Comparison of ENCODE assay signal across 10 mouse cellular contexts in genomic region chr17:35219601-35220041, GRCm38 (mm10). TPM values are rescaled to one million over a fixed set of nuclear protein-coding genes. Genes with fewer than 3 reads are reported as not detected.
DNase-seq lines count a peak whose midpoint lies in the region; ATAC-seq and TF ChIP-seq lines count a peak whose summit lies in the region.
"Had no signal": no experiment of that assay in that cellular context is flagged by ENCODE, and none has a peak within 500 bp of the region (broad histone marks: within the 10 kb centered on the region; RNA-seq: fewer than 3 reads in every experiment).

No protein-coding gene starts in this region.

- no peak for TF ChIP-seq POLR2A in small intestine, adult 2 months (IDR thresholded peaks at IDR 0.05; ENCODE audit: low read depth, low read length)

- 0 out of 2 replicates have a peak overlapping the region, but pooled peaks have one; percentile 4 for H3K27ac ChIP-seq in left cerebral cortex, adult 2 months
- H3K27ac ChIP-seq in heart, embryonic 16.5 days (ENCODE audit: low read length) = peak overlapping the region; percentile 39
- H3K27ac ChIP-seq in small intestine, adult 2 months (ENCODE audit: insufficient read depth, low read depth, low read length) = 0 out of 2 replicates have a peak overlapping the region, but pooled peaks have one; percentile 6
- H3K27ac ChIP-seq in midbrain, embryonic 10.5 days (replicated peaks) = no peak overlapping the region

- no peak overlapping the region for H3K4me2 ChIP-seq in heart, embryonic 16.5 days (ENCODE audit: low read depth, low read length)

- no peak for DNase-seq in left cerebral cortex, adult 2 months (ENCODE audit: extremely low spot score in 1 of 2, low spot score in 2 of 2)
- DNase-seq in left cerebral cortex, postnatal 25 days (ENCODE audit: low spot score in 2 of 2) = no peak
- DNase-seq in embryo, embryonic 11 days = no peak
- DNase-seq in midbrain, embryonic 10.5 days (ENCODE audit: low spot score) = no peak
- no peak for DNase-seq in adrenal gland, adult 8-10 months

- H3K4me3 ChIP-seq in left cerebral cortex, adult 2 months = no peak overlapping the region
- H3K4me3 ChIP-seq in heart, embryonic 16.5 days (ENCODE audit: low read length) = no peak overlapping the region
- H3K4me3 ChIP-seq in small intestine, adult 2 months (ENCODE audit: low read depth, low read length) = no peak overlapping the region
- H3K4me3 ChIP-seq in midbrain, embryonic 10.5 days = no peak overlapping the region

- no peak for TF ChIP-seq CTCF in left cerebral cortex, adult 2 months (IDR thresholded peaks at IDR 0.05)
- no peak for TF ChIP-seq CTCF in small intestine, adult 2 months (IDR thresholded peaks at IDR 0.05; ENCODE audit: extremely low read depth, insufficient read length, insufficient replicate concordance, low read depth, low read length)

- peaks cover 7% of the 10 kb centered on the region for H3K4me1 ChIP-seq in heart, embryonic 16.5 days (ENCODE audit: control insufficient read depth, insufficient read depth, low read length)
- peaks cover 18% of the 10 kb centered on the region for H3K4me1 ChIP-seq in small intestine, adult 2 months (ENCODE audit: control insufficient read depth, insufficient read depth, insufficient read length, low read length)
- H3K4me1 ChIP-seq in midbrain, embryonic 10.5 days = peaks cover 5% of the 10 kb centered on the region; the same call in 1 of the 2 replicates

- WGBS in heart, embryonic 16.5 days = 54% methylated on average over 6 of the region's 6 CpGs
- WGBS in small intestine, adult 2 months = 60% methylated on average over 6 of the region's 6 CpGs
- 91% methylated on average over 6 of the region's 6 CpGs for WGBS in midbrain, embryonic 10.5 days

- H3K27me3 ChIP-seq in heart, embryonic 16.5 days (ENCODE audit: control insufficient read depth, insufficient read depth, low read length) = no peaks in the 10 kb centered on the region
- H3K27me3 ChIP-seq in small intestine, adult 2 months (ENCODE audit: control insufficient read depth, insufficient read depth, low read length) = no peaks in the 10 kb centered on the region
- H3K27me3 ChIP-seq in midbrain, embryonic 10.5 days (ENCODE audit: low read depth, poor library complexity, severe bottlenecking) = no peaks in the 10 kb centered on the region

- H3K36me3 ChIP-seq in heart, embryonic 16.5 days (ENCODE audit: control insufficient read depth, insufficient read depth) = 0 out of 2 replicates have a peak, but pooled peaks cover 2% of the 10 kb centered on the region
- peaks cover 12% of the 10 kb centered on the region for H3K36me3 ChIP-seq in small intestine, adult 2 months (ENCODE audit: control insufficient read depth, insufficient read depth, low read length)
- H3K36me3 ChIP-seq in midbrain, embryonic 10.5 days = peaks cover 58% of the 10 kb centered on the region

- H3K9me3 ChIP-seq in heart, embryonic 16.5 days (replicated peaks; ENCODE audit: control insufficient read depth, low read length) = no peaks in the 10 kb centered on the region
- H3K9me3 ChIP-seq in midbrain, embryonic 10.5 days (replicated peaks) = no peaks in the 10 kb centered on the region

- no peak overlapping the region for H3K9ac ChIP-seq in heart, embryonic 16.5 days (ENCODE audit: low read length)

- intact Hi-C loops in left cerebral cortex, adult 2 months (cut with DNase I) = no loop called here
- intact Hi-C loops in left cerebral cortex, postnatal 25 days (cut with DNase I) = no loop called here

- ATAC-seq in activated CD4-positive, CD25-positive, alpha-beta regulatory T cell, adult 4 months = peak; percentile 76
- no peak for ATAC-seq in heart, embryonic 16.5 days (replicated peaks; ENCODE audit: extremely low read depth, insufficient read depth, low FRiP score)

RNA-seq across cellular contexts. Expression of gene Gm16181, which starts 1.0 kb away (rescaled TPM):
- total RNA-seq in left cerebral cortex, adult 2 months (2021) = not detected
- not detected for total RNA-seq in left cerebral cortex, postnatal 25 days (2021)
- 1 to 10 TPM in 1 of 2 experiments, not detected in 1; 1.8 TPM for polyA plus RNA-seq in activated CD4-positive, CD25-positive, alpha-beta regulatory T cell, adult 4 months (2017; shearing (Covaris generic))
- polyA plus RNA-seq in heart, embryonic 16.5 days (2015; fragmentation: Nextera tagmentation; extraction: Ambion mirVana) = 0.41 and 1.2 TPM in 2 replicates
- polyA plus RNA-seq in small intestine, adult 2 months (2012; rRNA removed) = 0.22 TPM in 1 of 2 replicates, not detected in the other
- 0.25 and 0.37 TPM in 2 replicates for polyA plus RNA-seq in midbrain, embryonic 10.5 days (2016; fragmentation: Nextera tagmentation; extraction: Ambion mirVana)
- total RNA-seq in adrenal gland, adult 8-10 months (2022) = not detected
- total RNA-seq: layer of hippocampus, adult 18-20 months had no signal
- polyA plus RNA-seq: testis, adult 2 months had no signal

RNA-seq across cellular contexts. Expression of gene Atp6v1g2, which starts 13.8 kb away (rescaled TPM):
- 100 to 1,000 TPM; 549 to 569 TPM for total RNA-seq in left cerebral cortex, adult 2 months (2021)
- total RNA-seq in left cerebral cortex, postnatal 25 days (2021) = 100 to 1,000 TPM; 514 to 578 TPM
- polyA plus RNA-seq in activated CD4-positive, CD25-positive, alpha-beta regulatory T cell, adult 4 months (2017; shearing (Covaris generic)) = 1 to 10 TPM; 2.3 to 4.0 TPM
- polyA plus RNA-seq in heart, embryonic 16.5 days (2015; fragmentation: Nextera tagmentation; extraction: Ambion mirVana) = 10.1 and 10.4 TPM in 2 replicates
- 1.0 and 2.8 TPM in 2 replicates for polyA plus RNA-seq in small intestine, adult 2 months (2012; rRNA removed)
- polyA plus RNA-seq in midbrain, embryonic 10.5 days (2016; fragmentation: Nextera tagmentation; extraction: Ambion mirVana) = 9.7 and 11.8 TPM in 2 replicates
- 10 to 100 TPM in 1 of 4 experiments, 1 to 10 TPM in 3; 5.5 to 12.1 (median 7.4) TPM for total RNA-seq in adrenal gland, adult 8-10 months (2022)

RNA-seq across cellular contexts. Expression of gene Lta, which starts 14.5 kb away (rescaled TPM):
- total RNA-seq in left cerebral cortex, adult 2 months (2021) = under 1 TPM; 0.41 to 0.65 TPM
- under 1 TPM; 0.34 to 0.39 TPM for total RNA-seq in left cerebral cortex, postnatal 25 days (2021)
- 10 to 100 TPM; 70.5 to 90.5 TPM for polyA plus RNA-seq in activated CD4-positive, CD25-positive, alpha-beta regulatory T cell, adult 4 months (2017; shearing (Covaris generic))
- 0.27 and 0.79 TPM in 2 replicates for polyA plus RNA-seq in heart, embryonic 16.5 days (2015; fragmentation: Nextera tagmentation; extraction: Ambion mirVana)
- 0.47 and 0.66 TPM in 2 replicates for polyA plus RNA-seq in small intestine, adult 2 months (2012; rRNA removed)
- not detected in 2 replicates for polyA plus RNA-seq in midbrain, embryonic 10.5 days (2016; fragmentation: Nextera tagmentation; extraction: Ambion mirVana)
- 1 to 10 TPM in 1 of 4 experiments, under 1 TPM in 3; 0.28 to 1.1 (median 0.63) TPM for total RNA-seq in adrenal gland, adult 8-10 months (2022)

RNA-seq across cellular contexts. Expression of gene Nfkbil1, which starts 16.0 kb away (rescaled TPM):
- total RNA-seq in left cerebral cortex, adult 2 months (2021) = 10 to 100 TPM; 13.0 to 16.1 TPM
- 10 to 100 TPM; 11.7 to 12.8 TPM for total RNA-seq in left cerebral cortex, postnatal 25 days (2021)
- polyA plus RNA-seq in activated CD4-positive, CD25-positive, alpha-beta regulatory T cell, adult 4 months (2017; shearing (Covaris generic)) = 1 to 10 TPM; 3.4 to 4.4 TPM
- 8.4 and 8.8 TPM in 2 replicates for polyA plus RNA-seq in heart, embryonic 16.5 days (2015; fragmentation: Nextera tagmentation; extraction: Ambion mirVana)
- 13.7 and 36.3 TPM in 2 replicates for polyA plus RNA-seq in small intestine, adult 2 months (2012; rRNA removed)
- 9.9 and 11.7 TPM in 2 replicates for polyA plus RNA-seq in midbrain, embryonic 10.5 days (2016; fragmentation: Nextera tagmentation; extraction: Ambion mirVana)
- total RNA-seq in adrenal gland, adult 8-10 months (2022) = 10 to 100 TPM; 17.4 to 20.2 (median 19.8) TPM

RNA-seq across cellular contexts. Expression of gene Tnf, which starts 17.8 kb away (rescaled TPM):
- total RNA-seq in left cerebral cortex, adult 2 months (2021) = not detected
- total RNA-seq in left cerebral cortex, postnatal 25 days (2021) = not detected
- polyA plus RNA-seq in activated CD4-positive, CD25-positive, alpha-beta regulatory T cell, adult 4 months (2017; shearing (Covaris generic)) = 10 to 100 TPM; 21.5 to 21.6 TPM
- 0.20 and 0.33 TPM in 2 replicates for polyA plus RNA-seq in heart, embryonic 16.5 days (2015; fragmentation: Nextera tagmentation; extraction: Ambion mirVana)
- polyA plus RNA-seq in small intestine, adult 2 months (2012; rRNA removed) = 0.94 and 1.8 TPM in 2 replicates
- polyA plus RNA-seq in midbrain, embryonic 10.5 days (2016; fragmentation: Nextera tagmentation; extraction: Ambion mirVana) = 0.07 TPM in 1 of 2 replicates, not detected in the other
- 1 to 10 TPM in 2 of 4 experiments, under 1 TPM in 2; 0.56 to 2.2 (median 0.89) TPM for total RNA-seq in adrenal gland, adult 8-10 months (2022)
- total RNA-seq: layer of hippocampus, adult 18-20 months had no signal

Comparison
In these comparisons a context has a peak if more than half of its experiments do, and no peak if none do; other contexts are left out.
1. RNA of gene Lta, which starts 14.5 kb away (polyA plus RNA-seq): 70.5 to 90.5 TPM in activated CD4-positive, CD25-positive, alpha-beta regulatory T cell, adult 4 months; 0.27 to 0.79 TPM in heart, embryonic 16.5 days, 0.47 to 0.66 TPM in small intestine, adult 2 months and not detected in midbrain, embryonic 10.5 days; every median in the first group is over 10 times any median in the second.